Mouse (Mus musculus) limb, embryonic 14.5 days (tissue): ENCODE measurements around the gene Usp48. TPM values are rescaled to one million over a fixed set of nuclear protein-coding genes. Genes with fewer than 3 reads are reported as not detected.

Experiments
- ATAC-seq: fragments of 200-750 bp; cut with Nextera tagmentation; 2 replicates; pipeline ENCODE4 v1.8.0; 2017; ENCODE audit warnings: low read depth, moderate number of reproducible peaks, moderate TSS enrichment; ENCODE audit not compliant: low FRiP score
- DNase-seq: peaks from one replicate; pipeline ENCODE4 v3.0.0-alpha.2; 2015; ENCODE audit warnings: low spot score
- H3K27ac ChIP-seq: fragments of 300-500 bp; sonication (generic); replicated peaks from 2 replicates; pipeline ENCODE4 v1.5.1; 2014; ENCODE audit warnings: low read depth, mild to moderate bottlenecking, low read length, moderate library complexity, mixed read lengths
- H3K27me3 ChIP-seq: fragments of 300-500 bp; sonication (generic); 2 replicates; pipeline ENCODE4 v1.6.1; 2014; ENCODE audit warnings: low read length, mixed read lengths; ENCODE audit not compliant: control insufficient read depth, insufficient read depth
- H3K36me3 ChIP-seq: fragments of 300-500 bp; sonication (generic); 2 replicates; pipeline ENCODE4 v1.6.1; 2014; ENCODE audit warnings: mild to moderate bottlenecking, low read length, moderate library complexity, mixed read lengths; ENCODE audit not compliant: control insufficient read depth, insufficient read depth
- H3K4me1 ChIP-seq: fragments of 300-500 bp; sonication (generic); 2 replicates; pipeline ENCODE4 v1.6.1; 2014; ENCODE audit warnings: antibody characterized with exemption, low read length, mixed read lengths; ENCODE audit not compliant: control insufficient read depth, insufficient read depth
- H3K4me2 ChIP-seq: fragments of 300-500 bp; sonication (generic); replicated peaks from 2 replicates; pipeline ENCODE4 v1.6.1; 2014; ENCODE audit warnings: low read depth, mild to moderate bottlenecking, low read length, moderate library complexity; ENCODE audit not compliant: severe bottlenecking
- H3K4me3 ChIP-seq: fragments of 300-500 bp; sonication (generic); replicated peaks from 2 replicates; pipeline ENCODE4 v1.5.1; 2014; ENCODE audit warnings: low read length
- H3K9ac ChIP-seq: fragments of 300-500 bp; sonication (generic); 2 replicates; pipeline ENCODE4 v1.6.1; 2014; ENCODE audit warnings: mild to moderate bottlenecking, low read depth, low read length, moderate library complexity; ENCODE audit not compliant: severe bottlenecking
- H3K9me3 ChIP-seq: fragments of 300-500 bp; sonication (generic); 2 replicates; pipeline ENCODE4 v1.6.1; 2016; ENCODE audit warnings: low read length; ENCODE audit not compliant: control insufficient read depth
- POLR2A ChIP-seq: fragments of 200-500 bp; IDR thresholded peaks from 2 replicates; pipeline ENCODE4 v1.8.0; 2012; ENCODE audit warnings: inconsistent platforms, mild to moderate bottlenecking, moderate library complexity, borderline replicate concordance; ENCODE audit not compliant: insufficient read depth, insufficient read length; ENCODE audit errors: extremely low read depth
- WGBS: fragments of 180-500 bp; shearing (Covaris S2); extraction: QIAGEN DNeasy Blood & Tissue Kit; methylation state at CpG from one replicate; pipeline ENCODE4 v1.1.7; 2014; 5-methylcytosine and 5-hydroxymethylcytosine counted together
- polyA plus RNA-seq, 2 experiments: library from polyadenylated mRNA; depleted of rRNA in 1 of 2; stranded (reverse) in 1 of 2; unstranded in 1 of 2; fragments of >200 nt; fragmentation: Nextera tagmentation in 1 of 2; extraction: Ambion mirVana in 1 of 2; gene quantifications; 2 replicates each; pipeline versions ENCODE4 v1.2.1 to v1.2.3; 2012 to 2014

Gene Usp48
- polyA plus RNA-seq, 2 experiments = 69.3 to 124 TPM

- no peak for ATAC-seq
- no peak for DNase-seq
- WGBS = 84% methylated on average over 7 of the region's 7 CpGs
- Histone ChIP-seq H3K27me3 (no peaks in the 10 kb centered on the region), H3K4me3 (no peak overlapping the region), H3K36me3 (peaks cover 94% of the 10 kb centered on the region), H3K27ac (no peak overlapping the region), H3K9me3 (no peaks in the 10 kb centered on the region), H3K4me2 (no peak overlapping the region), H3K9ac (no peak overlapping the region), H3K4me1 (no peaks in the 10 kb centered on the region)
- TF ChIP-seq POLR2A = no peak
Measured at GRCm38 (mm10) chr4:137609281-137609680, 15.7 kb downstream of the Usp48 start.

- no peak overlapping the region for H3K4me3 ChIP-seq
- H3K27ac ChIP-seq = no peak overlapping the region
- H3K4me1 ChIP-seq = no peaks in the 10 kb centered on the region
- no peaks in the 10 kb centered on the region for H3K27me3 ChIP-seq
- ATAC-seq (no peak), DNase-seq (no peak)
- TF ChIP-seq POLR2A = no peak
- no peak overlapping the region for H3K4me2 ChIP-seq
- 84% methylated on average over 7 of the region's 7 CpGs for WGBS
- no peak overlapping the region for H3K9ac ChIP-seq
- no peaks in the 10 kb centered on the region for H3K9me3 ChIP-seq
- H3K36me3 ChIP-seq = peaks cover 94% of the 10 kb centered on the region
Measured at GRCm38 (mm10) chr4:137609702-137610101, 16.1 kb downstream of the Usp48 start.

- Histone ChIP-seq H3K27ac (no peak overlapping the region), H3K9me3 (no peaks in the 10 kb centered on the region), H3K4me2 (no peak overlapping the region), H3K27me3 (no peaks in the 10 kb centered on the region), H3K9ac (no peak overlapping the region), H3K36me3 (peaks cover 93% of the 10 kb centered on the region), H3K4me1 (no peaks in the 10 kb centered on the region), H3K4me3 (no peak overlapping the region)
- no peak for TF ChIP-seq POLR2A
- 81% methylated on average over 15 of the region's 15 CpGs for whole genome bisulfite sequencing
- DNase-seq (no peak), ATAC-seq (no peak)
Measured at GRCm38 (mm10) chr4:137610256-137610655, 16.7 kb downstream of the Usp48 start.

GRCm38 (mm10) chr4:137622847-137623246 is 29.3 kb downstream of the Usp48 start:
- H3K27me3 ChIP-seq = no peaks in the 10 kb centered on the region
- no peak for TF ChIP-seq POLR2A
- H3K4me1 ChIP-seq = no peaks in the 10 kb centered on the region
- ATAC-seq (no peak), DNase-seq (no peak)
- no peaks in the 10 kb centered on the region for H3K9me3 ChIP-seq
- H3K9ac ChIP-seq = no peak overlapping the region
- H3K4me3 ChIP-seq = no peak overlapping the region
- H3K4me2 ChIP-seq = no peak overlapping the region
- WGBS = 94% methylated on average over 8 of the region's 8 CpGs
- H3K36me3 ChIP-seq = peaks cover 96% of the 10 kb centered on the region
- H3K27ac ChIP-seq = no peak overlapping the region

GRCm38 (mm10) chr4:137627476-137628235 is 34.1 kb downstream of the Usp48 start:
- peaks cover 92% of the 10 kb centered on the region for H3K36me3 ChIP-seq
- no peak for TF ChIP-seq POLR2A
- no peak overlapping the region for H3K27ac ChIP-seq
- no peak overlapping the region for H3K9ac ChIP-seq
- no peaks in the 10 kb centered on the region for H3K27me3 ChIP-seq
- ATAC-seq (no peak), DNase-seq (no peak)
- no peaks in the 10 kb centered on the region for H3K4me1 ChIP-seq
- H3K4me3 ChIP-seq = no peak overlapping the region
- no peaks in the 10 kb centered on the region for H3K9me3 ChIP-seq
- WGBS = 77% methylated on average over 8 of the region's 8 CpGs
- H3K4me2 ChIP-seq = no peak overlapping the region

GRCm38 (mm10) chr4:137628400-137628799 is 34.8 kb downstream of the Usp48 start:
- Histone ChIP-seq H3K36me3 (peaks cover 92% of the 10 kb centered on the region), H3K9ac (no peak overlapping the region), H3K4me1 (no peaks in the 10 kb centered on the region), H3K27me3 (no peaks in the 10 kb centered on the region), H3K4me3 (no peak overlapping the region), H3K4me2 (no peak overlapping the region), H3K27ac (no peak overlapping the region), H3K9me3 (no peaks in the 10 kb centered on the region)
- ATAC-seq = no peak
- TF ChIP-seq POLR2A = no peak
- 92% methylated on average over 6 of the region's 6 CpGs for WGBS
- DNase-seq = no peak
